Mouse (Mus musculus) neural tube, postnatal 0 days (tissue): ENCODE data around the gene Tbc1d21. TPM values are rescaled to one million over a fixed set of nuclear protein-coding genes. Genes with fewer than 3 reads are reported as not detected.

Experiments
- polyA plus RNA-seq: library from polyadenylated mRNA; unstranded; fragments of >200 nt; fragmentation: Nextera tagmentation; extraction: Ambion mirVana; gene quantifications from 2 replicates; pipeline ENCODE4 v1.2.1, GENCODE M21; 2015

Tbc1d21 gene
- polyA plus RNA-seq: not detected in 2 replicates

DNA sequence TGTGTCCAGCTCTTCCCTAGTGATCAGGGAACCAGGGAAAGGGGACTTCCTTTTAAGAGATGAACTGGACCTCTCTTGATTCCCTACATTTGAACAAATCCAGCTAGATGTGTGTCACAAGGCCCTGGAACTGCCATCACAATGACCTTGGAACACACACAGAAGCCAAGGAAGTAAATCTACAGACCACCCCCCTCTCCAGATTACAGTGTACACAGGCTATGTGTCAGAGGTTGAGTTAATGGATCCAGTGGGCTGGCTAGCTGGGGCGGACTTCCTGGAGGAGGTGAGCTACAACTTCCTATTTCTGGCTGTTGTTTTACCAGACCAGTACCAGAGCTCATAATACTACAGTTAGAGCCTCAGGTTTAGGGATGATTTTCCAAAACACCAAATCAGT is at the start of gene Tbc1d21:
Tbc1d21 (minus strand) TSS at position 101 of the 400 bp plus-strand sequence.

DNA sequence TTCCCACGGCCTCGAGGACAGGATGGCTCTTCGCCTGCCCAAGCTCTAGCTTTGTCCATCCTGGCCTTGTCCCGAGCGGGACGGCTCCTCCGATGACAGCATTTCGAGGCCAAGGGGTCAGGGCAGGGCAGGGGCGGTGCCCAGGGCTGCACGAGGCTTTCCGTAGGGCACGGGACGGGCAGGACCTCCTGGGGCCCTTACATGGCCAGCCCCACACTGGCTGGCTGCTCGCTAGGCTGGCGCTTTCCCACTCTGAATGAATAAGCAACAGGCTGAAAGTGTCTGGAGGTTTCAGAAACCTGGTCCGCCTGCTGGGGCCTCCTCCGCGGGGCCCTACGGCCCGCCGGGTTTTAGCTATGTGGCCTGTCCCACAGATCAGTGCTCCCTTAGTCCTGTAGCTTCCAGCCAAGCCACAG is 57.3 kb downstream of the Tbc1d21 start, which contains the start of gene Loxl1:
Loxl1 (minus strand) TSS at position 243 of the 416 bp plus-strand sequence.

Other genes with a start within 250 kb of the Tbc1d21 start
- gene Islr, start 166.1 kb downstream of the Tbc1d21 start, polyA plus RNA-seq: 40.3 and 44.0 TPM in 2 replicates
- gene Islr2, start 166.1 kb downstream of the Tbc1d21 start, polyA plus RNA-seq: 3.9 and 4.0 TPM in 2 replicates
- 3.2 TPM in 2 replicates for gene Pml, start 120.7 kb downstream of the Tbc1d21 start, polyA plus RNA-seq
- gene Stoml1, start 117.3 kb downstream of the Tbc1d21 start, polyA plus RNA-seq: 128 and 132 TPM in 2 replicates
- 9.5 and 11.1 TPM in 2 replicates for gene Loxl1, start 57.3 kb downstream of the Tbc1d21 start, polyA plus RNA-seq
- 10.6 and 12.5 TPM in 2 replicates for gene Insyn1, start 118.1 kb upstream of the Tbc1d21 start, polyA plus RNA-seq
- gene Cd276, start 185.0 kb upstream of the Tbc1d21 start, polyA plus RNA-seq: 16.0 and 19.9 TPM in 2 replicates
- gene Nptn, start 211.8 kb upstream of the Tbc1d21 start, polyA plus RNA-seq: 313 and 331 TPM in 2 replicates